Mouse (Mus musculus): ENCODE measurements around the gene Ttc4. TPM values are rescaled to one million over a fixed set of nuclear protein-coding genes. Genes with fewer than 3 reads are reported as not detected.

Gene Ttc4
- total and polyA plus RNA-seq, 2 experiments from 2014 or later: 84.0 to 106 TPM

DNA sequence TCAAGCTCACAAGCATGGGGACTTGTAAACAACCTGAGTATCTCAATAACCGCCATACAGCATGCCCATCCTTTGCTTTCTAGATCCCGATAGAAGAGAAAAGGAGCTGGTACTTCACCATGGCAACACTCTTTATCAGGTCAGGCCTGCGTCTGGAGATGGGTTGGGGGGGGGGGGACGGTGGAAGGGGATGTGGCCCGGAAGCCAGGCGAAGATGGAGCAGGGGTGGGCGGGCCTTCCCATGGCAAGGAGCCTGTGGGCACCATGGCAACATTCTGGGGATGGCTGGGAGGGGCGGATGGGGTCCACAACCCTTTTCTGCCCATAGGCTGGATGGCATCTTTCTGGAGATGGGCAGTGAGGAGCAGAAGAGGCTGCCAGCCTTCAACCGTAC, 44.7 kb downstream of the Ttc4 start:
- H3K27me3 ChIP-seq (ENCODE audit: insufficient read depth, low read length): no peaks in the 10 kb centered on the region
- ATAC-seq (peak; percentile 50), DNase-seq (ENCODE audit: low spot score) (peak; percentile 47)
- peaks cover 28% of the 10 kb centered on the region for H3K4me1 ChIP-seq (ENCODE audit: insufficient read depth, low read length)
- 24% methylated on average over 9 of the region's 9 CpGs for WGBS
- H3K36me3 ChIP-seq (ENCODE audit: insufficient read depth, low read length): no peaks in the 10 kb centered on the region
- no peak overlapping the region for H3K4me3 ChIP-seq (ENCODE audit: low read length)
- no peaks in the 10 kb centered on the region for H3K9me3 ChIP-seq (ENCODE audit: low read length)
- H3K9ac ChIP-seq (replicated peaks; ENCODE audit: low read length): no peak overlapping the region; the same call in 1 of the 2 replicates
- H3K4me2 ChIP-seq (ENCODE audit: low read depth, low read length): no peak overlapping the region
- TF ChIP-seq CTCF (IDR thresholded peaks at IDR 0.05; ENCODE audit: low read depth): no peak
- peak overlapping the region; percentile 74 for H3K27ac ChIP-seq

DNA sequence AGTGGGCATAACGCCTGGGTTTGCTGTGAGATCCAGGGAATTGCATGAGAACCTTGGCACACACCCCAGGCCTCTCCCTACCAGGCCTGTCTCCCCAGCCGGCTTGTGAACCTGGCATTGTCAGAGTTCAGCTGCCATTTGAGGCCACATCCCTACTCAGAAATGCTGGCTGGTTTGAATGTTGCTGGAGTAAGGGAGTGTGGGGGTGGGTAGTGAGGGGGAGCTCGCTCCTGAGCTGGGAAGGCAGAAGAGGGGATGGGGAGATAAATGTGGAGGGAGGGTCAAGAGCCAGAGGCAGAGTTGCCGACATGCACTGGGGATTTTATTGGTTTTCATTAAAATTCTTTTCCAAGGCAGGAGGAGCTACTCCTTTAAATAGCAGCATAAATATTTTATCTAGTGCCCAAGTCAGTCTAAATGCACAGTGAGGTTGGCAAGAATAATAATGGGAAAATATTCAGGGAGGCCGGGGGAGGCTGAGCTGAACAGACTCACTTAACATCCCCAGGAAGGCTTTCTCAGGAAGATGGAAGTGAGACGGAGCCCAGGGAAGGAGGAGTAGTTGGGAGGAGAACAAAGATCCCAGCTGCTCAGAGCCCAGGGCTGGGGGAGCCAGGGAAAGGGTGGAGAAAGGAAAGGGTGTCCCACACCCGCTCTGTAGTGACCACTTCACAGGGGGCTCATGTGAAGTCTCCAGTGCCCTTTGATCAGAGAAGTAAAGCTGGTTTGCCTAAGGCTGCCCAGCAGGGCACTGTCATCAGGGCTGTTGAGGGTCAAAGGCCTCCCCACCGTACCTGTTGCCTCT, 45.3 kb downstream of the Ttc4 start:
- H3K4me2 ChIP-seq (ENCODE audit: low read depth, low read length): no peak overlapping the region
- no peak for TF ChIP-seq CTCF (IDR thresholded peaks at IDR 0.05; ENCODE audit: low read depth)
- WGBS: 22% methylated on average over 8 of the region's 8 CpGs
- no peak overlapping the region for H3K4me3 ChIP-seq (ENCODE audit: low read length)
- no peaks in the 10 kb centered on the region for H3K36me3 ChIP-seq (ENCODE audit: insufficient read depth, low read length)
- no peaks in the 10 kb centered on the region for H3K27me3 ChIP-seq (ENCODE audit: insufficient read depth, low read length)
- no peaks in the 10 kb centered on the region for H3K9me3 ChIP-seq (ENCODE audit: low read length)
- ATAC-seq (peak; percentile 4; the same call in 1 of the 2 replicates), DNase-seq (ENCODE audit: low spot score) (peak; percentile 36)
- H3K27ac ChIP-seq: peak overlapping the region; percentile 74
- H3K9ac ChIP-seq (replicated peaks; ENCODE audit: low read length): no peak overlapping the region; the same call in 1 of the 2 replicates
- H3K4me1 ChIP-seq (ENCODE audit: insufficient read depth, low read length): peaks cover 28% of the 10 kb centered on the region

DNA sequence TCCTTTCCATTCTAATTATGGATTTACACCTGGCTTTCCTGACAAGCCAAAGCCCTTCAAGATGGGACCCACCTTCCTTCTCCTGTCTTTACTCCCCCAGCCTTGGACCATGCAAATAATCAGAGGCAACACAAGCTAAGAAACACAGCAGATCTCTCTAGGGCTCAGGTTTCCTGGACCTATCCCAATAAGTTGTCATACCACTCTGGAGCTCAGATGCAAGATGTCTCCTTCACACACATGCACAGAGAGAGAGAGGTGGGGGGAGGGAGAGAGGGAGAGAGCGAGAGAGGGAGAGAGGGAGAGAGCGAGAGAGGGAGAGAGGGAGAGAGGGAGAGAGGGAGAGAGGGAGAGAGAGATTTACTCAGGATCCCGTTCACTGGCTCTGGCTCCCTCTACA, 46.4 kb downstream of the Ttc4 start:
- no peaks in the 10 kb centered on the region for H3K9me3 ChIP-seq (ENCODE audit: low read length)
- H3K4me2 ChIP-seq (ENCODE audit: low read depth, low read length): no peak overlapping the region
- no peak overlapping the region for H3K9ac ChIP-seq (replicated peaks; ENCODE audit: low read length)
- no peaks in the 10 kb centered on the region for H3K36me3 ChIP-seq (ENCODE audit: insufficient read depth, low read length)
- WGBS: 28% methylated on average over 1 of the region's 3 CpGs
- no peak overlapping the region for H3K4me3 ChIP-seq (ENCODE audit: low read length)
- H3K27me3 ChIP-seq (ENCODE audit: insufficient read depth, low read length): no peaks in the 10 kb centered on the region
- H3K27ac ChIP-seq: 0 out of 2 replicates have a peak overlapping the region, but pooled peaks have one; percentile 74
- TF ChIP-seq CTCF (IDR thresholded peaks at IDR 0.05; ENCODE audit: low read depth): no peak
- ATAC-seq: no peak
- DNase-seq (ENCODE audit: low spot score): no peak
- peaks cover 32% of the 10 kb centered on the region for H3K4me1 ChIP-seq (ENCODE audit: insufficient read depth, low read length)

DNA sequence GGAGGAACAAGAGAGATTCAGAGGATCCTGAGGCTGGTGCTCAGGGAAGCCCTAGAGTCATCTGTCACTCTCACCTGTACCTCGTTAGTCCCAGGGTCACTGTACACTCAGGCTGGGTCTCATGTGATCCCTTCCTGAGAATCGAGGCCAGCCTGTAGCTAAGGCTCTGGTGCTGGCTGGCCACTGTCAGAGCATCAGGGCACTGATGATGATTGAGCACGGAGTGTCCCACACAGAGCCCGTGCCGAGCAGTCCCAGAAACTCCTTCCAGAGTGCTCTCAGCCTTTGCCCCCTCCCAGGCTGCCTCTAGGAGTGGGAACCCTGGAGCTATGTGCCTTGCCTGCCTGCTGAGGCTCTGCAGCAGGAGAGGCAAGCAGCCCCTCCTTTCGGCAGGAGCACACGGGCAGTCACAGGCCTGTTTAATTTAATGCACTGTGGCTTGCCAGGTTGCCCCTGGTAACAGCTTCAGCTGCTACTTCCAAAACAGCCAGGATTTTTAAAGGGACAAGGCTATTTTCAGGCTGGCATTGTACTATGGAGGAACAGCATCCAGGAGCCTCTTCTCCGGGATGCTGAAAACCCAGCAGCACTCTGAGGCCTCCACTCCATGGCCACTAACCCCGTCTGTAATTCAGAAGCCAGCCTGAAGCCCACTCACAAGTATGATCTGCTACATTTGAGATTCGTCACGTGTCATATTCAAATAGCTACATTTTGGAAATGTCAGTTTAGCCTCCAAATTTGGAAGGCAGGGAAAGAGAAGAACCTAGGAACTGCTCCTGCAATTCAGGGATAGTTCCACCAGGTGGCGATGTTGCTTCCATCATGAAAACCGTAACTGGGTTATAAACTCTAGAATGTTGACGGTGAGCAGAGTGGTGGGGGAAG, 48.2 kb downstream of the Ttc4 start:
- ATAC-seq: peak; percentile 87
- peak overlapping the region; percentile 11; the same call in 1 of the 2 replicates for H3K4me2 ChIP-seq (ENCODE audit: low read depth, low read length)
- H3K4me3 ChIP-seq (ENCODE audit: low read length): no peak overlapping the region
- H3K36me3 ChIP-seq (ENCODE audit: insufficient read depth, low read length): no peaks in the 10 kb centered on the region
- peak; percentile 84 for TF ChIP-seq CTCF (IDR thresholded peaks at IDR 0.05; ENCODE audit: low read depth)
- 10% methylated on average over 14 of the region's 14 CpGs for WGBS
- H3K9ac ChIP-seq (replicated peaks; ENCODE audit: low read length): peak overlapping the region; percentile 45; the same call in 1 of the 2 replicates
- no peaks in the 10 kb centered on the region for H3K27me3 ChIP-seq (ENCODE audit: insufficient read depth, low read length)
- DNase-seq (ENCODE audit: low spot score): peak; percentile 94
- peak overlapping the region; percentile 85 for H3K27ac ChIP-seq
- H3K4me1 ChIP-seq (ENCODE audit: insufficient read depth, low read length): peaks cover 32% of the 10 kb centered on the region
- H3K9me3 ChIP-seq (ENCODE audit: low read length): no peaks in the 10 kb centered on the region

DNA sequence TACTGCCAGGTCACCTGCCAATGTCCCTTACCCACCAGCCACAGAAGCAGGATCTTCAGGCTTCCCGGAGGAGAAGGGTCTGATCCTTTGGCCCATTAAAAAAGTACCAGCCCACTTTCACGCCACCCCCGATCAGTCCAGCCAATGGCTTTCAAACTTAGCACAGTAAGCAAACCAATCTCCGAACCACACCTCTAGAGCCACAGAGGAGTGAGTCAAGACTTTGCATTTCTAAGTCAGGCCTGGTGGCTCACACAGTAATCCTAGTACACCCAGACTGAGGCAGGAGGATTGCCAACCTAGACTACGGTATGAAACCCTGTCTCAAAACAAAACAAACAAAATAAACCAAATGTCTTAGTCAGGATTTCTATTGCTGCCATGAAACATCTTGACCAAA, 49.4 kb downstream of the Ttc4 start:
- H3K4me2 ChIP-seq (ENCODE audit: low read depth, low read length): no peak overlapping the region
- H3K27ac ChIP-seq: no peak overlapping the region
- H3K4me1 ChIP-seq (ENCODE audit: insufficient read depth, low read length): peaks cover 28% of the 10 kb centered on the region
- no peak for DNase-seq (ENCODE audit: low spot score)
- no peak for TF ChIP-seq CTCF (IDR thresholded peaks at IDR 0.05; ENCODE audit: low read depth)
- H3K9me3 ChIP-seq (ENCODE audit: low read length): no peaks in the 10 kb centered on the region
- WGBS: 79% methylated on average over 5 of the region's 5 CpGs
- no peaks in the 10 kb centered on the region for H3K36me3 ChIP-seq (ENCODE audit: insufficient read depth, low read length)
- no peak for ATAC-seq
- H3K4me3 ChIP-seq (ENCODE audit: low read length): no peak overlapping the region
- no peak overlapping the region for H3K9ac ChIP-seq (replicated peaks; ENCODE audit: low read length)
- no peaks in the 10 kb centered on the region for H3K27me3 ChIP-seq (ENCODE audit: insufficient read depth, low read length)

DNA sequence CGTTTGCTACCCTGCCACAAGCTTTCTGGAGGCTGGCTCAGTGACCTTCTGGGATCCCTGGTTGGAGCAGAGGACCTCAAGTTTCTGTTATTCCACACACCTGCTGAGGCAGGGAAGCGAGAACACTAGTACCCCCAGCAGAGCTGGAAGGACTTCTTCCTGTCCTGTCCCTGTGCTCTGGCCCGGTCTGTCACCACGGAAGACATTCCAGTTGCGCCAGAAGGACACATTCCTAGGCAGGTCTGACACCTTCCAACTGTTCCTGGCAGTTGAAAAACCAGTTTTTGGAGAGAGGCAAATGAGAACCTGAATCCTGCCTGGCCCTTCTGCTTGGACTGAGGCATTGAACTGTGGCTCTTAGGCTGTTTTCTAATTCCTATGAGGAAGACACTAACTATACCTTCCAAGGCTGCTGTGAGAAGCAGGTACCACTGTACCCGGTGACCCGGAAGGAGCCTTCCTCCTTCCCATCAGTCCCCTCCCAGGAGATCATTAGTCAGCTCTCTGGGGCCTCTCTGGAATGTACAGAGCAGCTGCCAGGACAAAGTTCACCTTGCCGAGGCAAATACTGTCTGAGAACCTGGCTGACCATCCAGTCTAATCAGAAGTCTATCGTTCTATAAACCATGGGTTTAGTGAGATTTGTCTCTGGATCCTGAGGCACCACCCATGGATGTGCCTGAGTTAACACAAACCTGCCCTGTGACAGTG, 49.9 kb downstream of the Ttc4 start:
- Histone ChIP-seq H3K27ac (no peak overlapping the region), H3K9me3 (ENCODE audit: low read length) (no peaks in the 10 kb centered on the region), H3K9ac (replicated peaks; ENCODE audit: low read length) (no peak overlapping the region), H3K4me1 (ENCODE audit: insufficient read depth, low read length) (peaks cover 23% of the 10 kb centered on the region), H3K36me3 (ENCODE audit: insufficient read depth, low read length) (no peaks in the 10 kb centered on the region), H3K27me3 (ENCODE audit: insufficient read depth, low read length) (no peaks in the 10 kb centered on the region), H3K4me3 (ENCODE audit: low read length) (no peak overlapping the region), H3K4me2 (ENCODE audit: low read depth, low read length) (no peak overlapping the region)
- DNase-seq (ENCODE audit: low spot score) (no peak), ATAC-seq (no peak)
- 63% methylated on average over 9 of the region's 9 CpGs for WGBS
- TF ChIP-seq CTCF (IDR thresholded peaks at IDR 0.05; ENCODE audit: low read depth): no peak
